Mouse (Mus musculus): ENCODE measurements around the gene Med21.

DNA sequence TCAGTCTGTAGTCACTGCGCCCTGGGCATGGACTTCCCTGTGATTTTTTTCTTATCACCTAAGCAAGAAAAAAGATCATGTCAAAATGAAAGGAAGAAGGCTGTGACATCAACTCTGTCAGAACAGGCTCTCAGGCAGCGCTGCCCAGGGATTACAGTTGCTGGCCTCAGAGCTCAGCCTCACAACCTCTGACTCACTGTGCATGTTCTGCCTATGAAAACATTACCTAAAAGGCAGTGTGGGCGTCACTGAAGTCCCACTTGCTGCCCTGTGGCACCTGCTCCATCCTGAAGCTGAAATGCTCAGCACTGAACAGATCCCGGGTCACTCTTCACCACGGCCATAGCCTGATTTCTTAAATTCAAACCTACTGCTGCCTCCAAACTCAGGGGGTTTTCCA, 29.6 kb upstream of the Med21 start:
- TF ChIP-seq POLR2A (IDR thresholded peaks at IDR 0.05; ENCODE audit: insufficient read depth, low read depth, low read length) (no peak), CTCF (IDR thresholded peaks at IDR 0.05; ENCODE audit: insufficient read depth, low read depth, low read length) (no peak)
